Mouse (Mus musculus): Measurements from ENCODE around the gene Krt35. TPM values are rescaled to one million over a fixed set of nuclear protein-coding genes. Genes with fewer than 3 reads are reported as not detected.
A peak's percentile ranks its signal among the peaks of the same experiment; 100 is the strongest.

Gene Krt35
- polyA plus RNA-seq, 1 experiment from 2014 or later = not detected

DNA sequence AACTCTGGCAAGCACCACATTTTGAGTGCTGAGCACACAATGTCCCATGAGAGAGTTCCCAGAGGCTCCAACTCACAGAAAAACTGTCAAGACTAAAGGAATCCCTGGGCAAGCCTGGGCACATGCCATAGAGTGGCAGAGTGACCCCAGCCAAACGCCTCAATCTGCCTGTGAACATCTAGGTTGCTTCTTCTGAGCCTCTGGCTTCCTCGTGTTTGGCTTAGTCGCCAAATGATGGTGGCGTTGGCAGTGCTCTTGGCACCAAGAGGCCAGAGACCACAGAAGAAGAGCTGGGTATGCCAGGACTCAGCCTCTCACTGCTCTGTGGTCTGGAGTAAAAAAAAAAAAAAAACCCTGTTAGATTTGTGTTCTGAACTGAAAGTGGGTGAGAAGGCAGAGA lies 4.3 kb upstream of the Krt35 start:
- Histone ChIP-seq H3K9me3 (ENCODE audit: control insufficient read depth, low read length) (no peaks in the 10 kb centered on the region), H3K4me2 (ENCODE audit: low read length) (no peak overlapping the region), H3K27me3 (ENCODE audit: control insufficient read depth, insufficient read depth, low read length) (no peaks in the 10 kb centered on the region), H3K9ac (ENCODE audit: low read length) (no peak overlapping the region), H3K27ac (replicated peaks in 1 of 2; ENCODE audit: control insufficient read depth in 1 of 2, insufficient read depth in 1 of 2, low read depth in 2 of 2, low read length in 2 of 2) (no peak overlapping the region), H3K4me3 (ENCODE audit: control insufficient read depth in 1 of 2, insufficient read depth in 1 of 2, low read depth in 1 of 2, low read length in 2 of 2) (no peak overlapping the region), H3K36me3 (ENCODE audit: control insufficient read depth, insufficient read depth, low read length) (no peaks in the 10 kb centered on the region), H3K4me1 (ENCODE audit: control insufficient read depth in 2 of 2, insufficient read depth in 2 of 2, low read length in 2 of 2) (no peaks in the 10 kb centered on the region)
- no peak for ATAC-seq (ENCODE audit: insufficient number of reproducible peaks, insufficient read depth, low FRiP score, low read depth)
- 76% methylated on average over 4 of the region's 4 CpGs for whole genome bisulfite sequencing

DNA sequence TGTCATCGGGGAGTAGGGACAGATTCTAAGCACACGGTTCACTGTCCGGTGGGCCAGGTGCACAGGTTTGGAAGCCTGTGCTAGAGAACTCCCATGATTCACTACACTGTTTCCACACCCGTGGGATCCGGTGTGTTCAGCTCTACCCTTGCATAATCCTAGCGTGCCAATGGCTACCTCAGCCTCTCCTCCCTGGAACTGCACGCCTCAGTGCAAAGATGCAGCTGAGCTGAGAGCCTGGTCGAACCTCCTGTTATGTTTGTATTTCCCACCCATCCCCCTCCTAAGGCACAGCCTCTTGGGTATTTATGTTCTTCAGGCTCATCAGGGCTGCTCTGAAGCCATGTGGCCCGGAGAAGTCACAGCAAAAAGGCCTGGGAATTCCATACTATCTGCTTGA lies 1.8 kb upstream of the Krt35 start:
- H3K4me2 ChIP-seq (ENCODE audit: low read length) = no peak overlapping the region
- no peaks in the 10 kb centered on the region for H3K9me3 ChIP-seq (ENCODE audit: control insufficient read depth, low read length)
- no peaks in the 10 kb centered on the region for H3K27me3 ChIP-seq (ENCODE audit: control insufficient read depth, insufficient read depth, low read length)
- H3K4me1 ChIP-seq (ENCODE audit: control insufficient read depth in 2 of 2, insufficient read depth in 2 of 2, low read length in 2 of 2) = no peaks in the 10 kb centered on the region
- ATAC-seq (ENCODE audit: insufficient number of reproducible peaks, insufficient read depth, low FRiP score, low read depth) = 0 out of 2 replicates have a peak, but pooled peaks have one; percentile 36
- no peak overlapping the region for H3K4me3 ChIP-seq (ENCODE audit: control insufficient read depth in 1 of 2, insufficient read depth in 1 of 2, low read depth in 1 of 2, low read length in 2 of 2)
- H3K36me3 ChIP-seq (ENCODE audit: control insufficient read depth, insufficient read depth, low read length) = no peaks in the 10 kb centered on the region
- H3K27ac ChIP-seq (replicated peaks in 1 of 2; ENCODE audit: control insufficient read depth in 1 of 2, insufficient read depth in 1 of 2, low read depth in 2 of 2, low read length in 2 of 2) = no peak overlapping the region
- WGBS = 67% methylated on average over 9 of the region's 9 CpGs
- H3K9ac ChIP-seq (ENCODE audit: low read length) = no peak overlapping the region

DNA sequence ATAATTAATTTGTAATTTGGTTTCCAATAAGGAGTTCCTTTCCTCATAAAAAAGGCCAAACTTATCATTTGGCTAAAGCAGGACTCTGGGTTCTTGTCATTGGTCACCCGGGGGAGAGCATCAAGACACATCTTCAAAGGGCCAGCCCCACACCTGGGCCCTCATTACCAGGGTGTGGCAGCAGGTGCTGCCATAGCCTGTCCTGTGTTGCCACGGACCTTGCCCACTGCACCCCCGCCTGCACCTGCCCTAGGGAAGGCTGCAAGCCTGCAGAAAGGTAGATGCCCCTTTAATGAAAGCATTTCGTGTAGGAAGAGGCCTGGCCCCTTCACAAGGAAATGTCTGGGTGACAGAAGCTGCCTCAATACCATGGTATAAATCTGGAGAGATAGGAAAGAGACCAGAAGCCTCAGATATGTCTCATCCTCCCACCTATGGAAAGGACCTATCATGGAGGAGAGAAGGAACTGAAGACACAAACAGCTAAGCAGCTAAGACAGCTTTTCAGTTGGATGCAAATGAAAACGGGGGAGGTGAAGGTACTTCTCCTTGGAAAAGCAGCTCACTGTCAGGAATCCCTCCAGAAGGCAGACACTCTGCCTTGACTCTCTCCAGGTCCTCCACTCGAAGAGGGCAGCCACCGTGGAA lies 7.5 kb downstream of the Krt35 start:
- Histone ChIP-seq H3K4me2 (ENCODE audit: low read length) (no peak overlapping the region), H3K4me1 (ENCODE audit: control insufficient read depth in 2 of 2, insufficient read depth in 2 of 2, low read length in 2 of 2) (no peaks in the 10 kb centered on the region), H3K9ac (ENCODE audit: low read length) (no peak overlapping the region), H3K27me3 (ENCODE audit: control insufficient read depth, insufficient read depth, low read length) (no peaks in the 10 kb centered on the region), H3K27ac (replicated peaks in 1 of 2; ENCODE audit: control insufficient read depth in 1 of 2, insufficient read depth in 1 of 2, low read depth in 2 of 2, low read length in 2 of 2) (no peak overlapping the region), H3K9me3 (ENCODE audit: control insufficient read depth, low read length) (no peaks in the 10 kb centered on the region), H3K4me3 (ENCODE audit: control insufficient read depth in 1 of 2, insufficient read depth in 1 of 2, low read depth in 1 of 2, low read length in 2 of 2) (no peak overlapping the region), H3K36me3 (ENCODE audit: control insufficient read depth, insufficient read depth, low read length) (no peaks in the 10 kb centered on the region)
- ATAC-seq (ENCODE audit: insufficient number of reproducible peaks, insufficient read depth, low FRiP score, low read depth) = no peak
- 56% methylated on average over 7 of the region's 7 CpGs for WGBS

DNA sequence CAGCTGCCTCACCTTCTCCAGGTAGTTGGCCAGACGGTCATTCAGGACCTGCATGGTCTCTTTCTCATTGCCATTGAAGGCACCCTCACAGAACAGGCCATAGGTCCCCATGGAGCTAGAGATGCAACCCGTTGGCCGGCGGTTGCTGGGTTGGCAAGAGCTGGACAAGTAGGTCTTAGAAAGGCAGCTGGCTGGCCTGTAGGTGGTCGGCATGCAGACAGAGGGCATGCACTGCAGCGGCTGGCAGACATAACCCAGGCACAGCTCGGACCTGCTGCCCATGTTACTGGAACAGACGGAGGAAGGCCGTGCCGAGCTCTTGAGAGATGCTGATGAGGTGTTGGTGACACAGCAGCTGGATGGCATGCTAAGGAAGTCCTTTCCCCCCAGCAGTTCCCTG lies 8.2 kb downstream of the Krt35 start, which contains the start of gene Krt32:
Gene Krt32, minus strand, starts transcription at position 366 of the 400 bp plus-strand sequence.
- WGBS = 85% methylated on average over 10 of the region's 10 CpGs
- ATAC-seq (ENCODE audit: insufficient number of reproducible peaks, insufficient read depth, low FRiP score, low read depth) = no peak
- Histone ChIP-seq H3K4me3 (ENCODE audit: control insufficient read depth in 1 of 2, insufficient read depth in 1 of 2, low read depth in 1 of 2, low read length in 2 of 2) (no peak within 1 kb of the TSS), H3K36me3 (ENCODE audit: control insufficient read depth, insufficient read depth, low read length) (no peaks in the 10 kb centered on the region), H3K27me3 (ENCODE audit: control insufficient read depth, insufficient read depth, low read length) (no peaks in the 10 kb centered on the region), H3K4me1 (ENCODE audit: control insufficient read depth in 2 of 2, insufficient read depth in 2 of 2, low read length in 2 of 2) (no peaks in the 10 kb centered on the region), H3K4me2 (ENCODE audit: low read length) (no peak within 1 kb of the TSS), H3K9me3 (ENCODE audit: control insufficient read depth, low read length) (no peaks in the 10 kb centered on the region), H3K9ac (ENCODE audit: low read length) (no peak within 1 kb of the TSS), H3K27ac (replicated peaks in 1 of 2; ENCODE audit: control insufficient read depth in 1 of 2, insufficient read depth in 1 of 2, low read depth in 2 of 2, low read length in 2 of 2) (no peak within 1 kb of the TSS)

DNA sequence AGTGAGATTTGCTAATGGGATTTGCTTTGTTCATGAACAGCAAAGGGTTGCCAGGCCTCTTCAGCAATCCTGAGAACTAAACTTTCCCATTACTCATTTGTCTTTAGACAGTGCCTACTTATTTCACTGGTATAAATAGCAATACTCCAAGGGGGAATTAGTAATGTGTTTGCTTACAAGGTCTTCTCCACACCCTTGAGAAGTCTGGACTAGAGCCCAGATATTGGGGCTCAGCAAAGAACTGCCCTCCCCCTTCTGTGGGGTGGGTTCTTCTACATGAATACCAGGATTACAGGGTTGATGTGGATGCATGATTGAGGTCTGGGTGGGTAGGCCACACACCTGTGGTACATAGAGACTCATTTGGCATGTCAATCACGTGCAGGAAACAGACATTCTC lies 22.2 kb downstream of the Krt35 start:
- Histone ChIP-seq H3K4me3 (ENCODE audit: control insufficient read depth in 1 of 2, insufficient read depth in 1 of 2, low read depth in 1 of 2, low read length in 2 of 2) (no peak overlapping the region), H3K27ac (replicated peaks in 1 of 2; ENCODE audit: control insufficient read depth in 1 of 2, insufficient read depth in 1 of 2, low read depth in 2 of 2, low read length in 2 of 2) (no peak overlapping the region), H3K27me3 (ENCODE audit: control insufficient read depth, insufficient read depth, low read length) (no peaks in the 10 kb centered on the region), H3K36me3 (ENCODE audit: control insufficient read depth, insufficient read depth, low read length) (no peaks in the 10 kb centered on the region), H3K4me1 (ENCODE audit: control insufficient read depth in 2 of 2, insufficient read depth in 2 of 2, low read length in 2 of 2) (no peaks in the 10 kb centered on the region), H3K9ac (ENCODE audit: low read length) (no peak overlapping the region), H3K4me2 (ENCODE audit: low read length) (no peak overlapping the region), H3K9me3 (ENCODE audit: control insufficient read depth, low read length) (no peaks in the 10 kb centered on the region)
- 50% methylated on average over 1 of the region's 1 CpGs for WGBS
- ATAC-seq (ENCODE audit: insufficient number of reproducible peaks, insufficient read depth, low FRiP score, low read depth) = no peak

DNA sequence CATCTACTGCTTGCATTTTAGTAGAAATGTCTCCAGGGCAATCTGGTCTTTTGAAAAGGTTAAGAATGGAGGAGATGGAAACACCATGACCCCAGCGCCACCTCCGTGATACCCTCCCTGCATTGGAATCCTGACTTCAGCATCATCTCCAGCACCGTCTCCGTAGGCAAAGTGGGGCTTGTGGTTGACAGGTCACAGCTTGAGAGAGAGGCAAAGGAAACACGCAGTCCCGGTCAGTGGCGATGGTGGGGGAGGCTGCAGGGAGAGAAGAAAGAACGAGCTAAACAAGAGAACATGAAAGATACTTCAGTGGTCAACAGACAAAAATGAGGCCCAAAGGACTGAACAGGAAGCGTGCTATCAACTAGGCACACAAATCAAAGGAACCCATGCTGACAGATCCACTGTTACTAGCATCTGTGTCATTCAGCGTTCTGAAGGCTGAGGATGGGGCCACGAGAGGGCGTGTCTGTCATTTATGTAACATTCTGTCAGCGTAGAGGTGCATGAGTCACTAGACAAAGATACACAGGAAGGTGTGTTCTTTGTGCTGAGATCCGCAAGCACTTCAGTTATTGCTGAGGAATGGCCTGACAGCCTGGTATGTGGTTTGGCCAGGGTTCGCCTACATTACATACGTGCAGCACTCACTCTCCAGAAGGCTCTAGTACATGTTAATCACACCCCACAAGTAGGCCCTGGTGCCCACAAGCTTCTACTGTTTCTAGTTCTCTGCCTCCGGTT lies 28.6 kb downstream of the Krt35 start:
- 61% methylated on average over 17 of the region's 17 CpGs for WGBS
- no peaks in the 10 kb centered on the region for H3K9me3 ChIP-seq (ENCODE audit: control insufficient read depth, low read length)
- H3K9ac ChIP-seq (ENCODE audit: low read length) = no peak overlapping the region
- H3K4me3 ChIP-seq (ENCODE audit: control insufficient read depth in 1 of 2, insufficient read depth in 1 of 2, low read depth in 1 of 2, low read length in 2 of 2) = no peak overlapping the region
- no peaks in the 10 kb centered on the region for H3K27me3 ChIP-seq (ENCODE audit: control insufficient read depth, insufficient read depth, low read length)
- peaks cover 15 to 19% of the 10 kb centered on the region in 2 experiments; a peak in 3 of 4 replicates for H3K4me1 ChIP-seq (ENCODE audit: control insufficient read depth in 2 of 2, insufficient read depth in 2 of 2, low read length in 2 of 2)
- ATAC-seq (ENCODE audit: insufficient number of reproducible peaks, insufficient read depth, low FRiP score, low read depth) = no peak
- H3K27ac ChIP-seq (replicated peaks in 1 of 2; ENCODE audit: control insufficient read depth in 1 of 2, insufficient read depth in 1 of 2, low read depth in 2 of 2, low read length in 2 of 2) = 0 out of 4 replicates have a peak overlapping the region, but pooled peaks of 1 of the 2 experiments have one; percentile 44
- no peaks in the 10 kb centered on the region for H3K36me3 ChIP-seq (ENCODE audit: control insufficient read depth, insufficient read depth, low read length)
- no peak overlapping the region for H3K4me2 ChIP-seq (ENCODE audit: low read length)

DNA sequence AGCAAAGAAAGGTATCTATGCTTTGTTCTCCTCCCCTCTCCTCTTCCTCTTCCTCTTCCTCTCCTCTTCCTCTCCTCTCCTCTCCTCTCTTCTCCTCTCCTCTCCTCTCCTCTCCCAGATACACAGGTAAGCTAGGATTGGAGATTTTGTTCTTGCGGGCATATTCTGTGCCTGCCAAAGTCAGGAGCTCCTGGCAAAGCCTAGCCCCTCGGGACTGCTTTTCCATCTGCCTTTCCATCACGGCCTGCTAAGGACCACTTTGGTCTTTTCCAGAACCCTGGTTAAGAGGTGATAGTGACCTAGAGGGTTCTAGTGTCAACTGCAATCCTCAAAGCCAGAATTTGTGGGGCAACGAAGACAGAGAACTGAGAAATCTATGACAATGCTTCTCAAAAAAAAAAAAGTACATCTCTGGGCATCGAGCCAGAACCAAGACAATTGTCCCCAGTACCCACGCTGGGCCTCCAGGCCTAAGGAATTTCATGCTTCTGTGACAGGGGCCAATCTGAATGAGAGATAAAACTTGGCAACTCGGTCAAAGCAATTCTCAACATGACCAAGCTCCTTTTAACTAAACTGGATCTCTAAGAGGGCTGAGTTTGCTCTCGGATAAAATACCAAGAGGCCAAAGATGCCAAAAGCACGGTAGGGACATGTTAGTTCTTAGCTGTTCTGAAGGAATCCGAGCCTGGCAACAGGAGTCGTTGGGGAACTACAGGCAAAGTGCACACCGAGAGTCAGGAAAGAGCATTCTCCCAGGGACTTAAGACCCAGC lies 29.6 kb downstream of the Krt35 start:
- H3K4me2 ChIP-seq (ENCODE audit: low read length) = no peak overlapping the region
- H3K9me3 ChIP-seq (ENCODE audit: control insufficient read depth, low read length) = no peaks in the 10 kb centered on the region
- peaks cover 15 to 19% of the 10 kb centered on the region in 2 experiments; a peak in 3 of 4 replicates for H3K4me1 ChIP-seq (ENCODE audit: control insufficient read depth in 2 of 2, insufficient read depth in 2 of 2, low read length in 2 of 2)
- no peak for ATAC-seq (ENCODE audit: insufficient number of reproducible peaks, insufficient read depth, low FRiP score, low read depth)
- WGBS = 36% methylated on average over 12 of the region's 12 CpGs
- no peak overlapping the region for H3K9ac ChIP-seq (ENCODE audit: low read length)
- H3K4me3 ChIP-seq (ENCODE audit: control insufficient read depth in 1 of 2, insufficient read depth in 1 of 2, low read depth in 1 of 2, low read length in 2 of 2) = no peak overlapping the region
- no peaks in the 10 kb centered on the region for H3K36me3 ChIP-seq (ENCODE audit: control insufficient read depth, insufficient read depth, low read length)
- H3K27me3 ChIP-seq (ENCODE audit: control insufficient read depth, insufficient read depth, low read length) = no peaks in the 10 kb centered on the region
- H3K27ac ChIP-seq (replicated peaks in 1 of 2; ENCODE audit: control insufficient read depth in 1 of 2, insufficient read depth in 1 of 2, low read depth in 2 of 2, low read length in 2 of 2) = peak overlapping the region in 1 of 2 experiments; percentile 44; a peak in 2 of 4 replicates
